Mouse (Mus musculus): Measurements from ENCODE around the gene Gtf2i.
A peak's percentile ranks its signal among the peaks of the same experiment; 100 is the strongest.

The Gtf2i gene

DNA sequence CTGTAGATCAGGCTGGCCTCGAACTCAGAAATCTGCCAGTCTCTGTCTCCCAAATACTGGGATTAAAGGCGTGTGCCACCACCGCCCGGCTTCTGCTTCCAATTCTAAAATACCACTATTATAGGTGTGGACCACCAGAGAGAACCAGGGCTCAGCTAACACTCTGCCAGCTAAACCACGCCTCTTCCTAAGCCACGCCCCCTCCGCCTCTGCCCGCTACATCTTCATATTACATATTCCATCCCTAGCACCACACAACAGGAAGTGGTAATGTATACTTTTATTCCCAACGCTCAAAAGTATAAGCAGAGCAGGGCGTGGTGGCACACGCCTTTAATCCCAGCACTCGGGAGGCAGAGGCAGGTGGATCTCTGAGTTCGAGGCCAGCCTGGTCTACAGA lies 8.8 kb upstream of the Gtf2i start:
- DNase-seq (ENCODE audit: low read depth, low spot score), result no peak

DNA sequence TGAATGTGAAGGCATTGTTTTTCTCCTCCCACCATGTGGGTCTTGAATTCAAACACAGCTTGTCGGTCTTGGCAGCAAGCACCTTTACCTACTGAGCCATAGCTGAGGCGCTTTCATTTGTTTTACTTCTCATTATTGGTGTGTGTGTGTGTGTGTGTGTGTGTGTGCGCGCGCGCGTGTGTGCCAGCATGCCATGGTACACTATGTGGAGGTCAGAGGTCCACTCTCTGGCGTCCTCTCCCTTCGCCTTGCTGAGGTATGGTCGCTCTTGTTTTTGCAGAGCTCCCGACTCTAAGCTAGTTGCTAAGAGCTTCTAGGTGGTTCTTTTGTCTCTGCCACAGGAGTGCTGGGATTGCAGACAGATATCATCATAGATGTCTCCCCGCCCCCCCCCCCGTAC lies 7.8 kb upstream of the Gtf2i start:
- no peak for DNase-seq (ENCODE audit: low read depth, low spot score)

DNA sequence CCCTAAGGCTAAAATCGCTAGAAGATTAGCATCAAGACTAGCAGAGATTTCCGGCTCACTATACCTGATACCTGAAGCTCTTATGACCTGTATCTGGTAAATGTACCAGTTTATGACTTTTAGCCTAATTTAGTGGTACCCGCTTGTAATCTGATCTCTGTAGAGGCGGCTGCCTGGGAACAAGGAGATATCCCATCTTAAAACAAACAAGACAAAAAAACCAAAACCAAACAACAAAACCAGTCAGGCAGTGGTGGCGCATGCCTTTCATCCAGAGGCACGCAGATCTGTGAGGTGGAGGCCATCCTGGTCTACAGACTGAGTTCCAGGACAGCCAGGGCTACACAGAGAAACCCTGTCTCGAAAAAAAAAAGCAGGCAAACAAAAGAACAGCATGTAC lies 7.1 kb upstream of the Gtf2i start:
- no peak for DNase-seq (ENCODE audit: low read depth, low spot score)

DNA sequence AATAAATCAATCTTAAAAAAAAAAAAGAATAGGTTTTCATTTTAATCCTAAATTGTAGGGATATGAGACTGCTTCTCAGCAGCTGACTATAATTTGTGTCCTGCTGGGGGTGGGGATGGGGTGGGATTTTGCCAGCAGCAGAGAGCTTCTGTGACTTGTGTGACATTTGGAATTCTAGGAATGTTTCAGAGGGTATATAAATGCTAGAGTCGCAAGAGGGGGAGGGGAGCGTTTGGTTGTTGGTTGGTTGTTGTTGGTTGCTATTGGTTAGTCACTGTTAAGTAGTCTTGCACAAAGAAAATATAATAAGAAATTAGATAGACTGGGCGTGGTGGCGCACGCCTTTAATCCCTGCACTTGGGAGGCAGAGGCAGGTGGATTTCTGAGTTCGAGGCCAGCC lies 4.3 kb upstream of the Gtf2i start:
- DNase-seq (ENCODE audit: low read depth, low spot score), result no peak

DNA sequence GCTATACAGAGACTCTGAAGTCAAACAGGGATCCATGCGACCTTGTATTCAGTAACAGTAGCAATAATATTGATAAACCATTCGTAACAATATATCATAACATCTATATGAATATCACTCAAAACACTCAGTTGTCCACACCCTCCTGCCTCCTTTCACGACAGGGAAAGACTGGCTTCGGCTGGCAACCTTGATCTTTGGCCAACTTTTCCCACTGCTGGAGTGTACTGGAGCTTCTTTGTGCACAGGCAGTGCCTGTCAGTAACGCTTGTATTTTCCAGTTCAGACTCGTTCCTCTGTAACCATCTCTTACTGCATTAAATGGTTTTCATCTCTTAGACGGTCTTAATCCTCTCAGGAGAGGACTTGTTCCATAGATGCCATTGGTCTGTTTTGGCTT lies 2.2 kb upstream of the Gtf2i start:
- no peak for DNase-seq (ENCODE audit: low read depth, low spot score)

DNA sequence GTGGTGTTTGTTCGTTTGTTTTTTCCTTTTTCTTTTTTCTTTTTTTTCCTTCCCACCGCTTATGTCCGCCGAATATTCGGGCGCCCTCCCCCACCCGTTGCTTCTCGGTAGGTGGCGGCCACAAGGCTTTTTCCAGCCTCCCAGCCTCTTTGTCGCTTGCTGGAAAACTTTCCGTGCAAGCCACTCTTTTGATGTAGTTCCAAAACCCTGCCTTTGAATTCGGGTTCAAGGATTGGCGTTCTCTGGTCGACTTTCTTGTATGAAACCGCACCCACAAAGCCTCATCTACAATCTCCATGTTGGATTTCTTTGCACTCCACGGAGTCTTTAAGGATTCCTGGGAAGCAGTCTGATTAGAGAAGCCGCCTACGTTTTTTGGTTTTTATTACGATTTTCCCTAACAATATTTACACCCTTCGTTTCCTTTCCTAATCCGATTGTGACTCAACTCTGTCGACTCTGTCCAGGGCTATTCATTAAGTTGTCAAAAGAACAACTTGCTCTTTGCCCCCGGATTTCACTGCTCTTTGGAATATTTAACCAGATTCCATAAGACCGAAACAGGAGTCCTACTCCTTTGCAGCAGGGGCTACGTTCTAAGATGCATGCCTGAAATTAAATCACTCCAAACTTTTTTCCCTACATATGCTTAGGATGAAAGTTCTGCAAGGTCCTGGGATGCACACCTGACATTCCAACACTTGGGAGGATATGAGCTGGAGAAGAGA lies 1.2 kb upstream of the Gtf2i start:
- DNase-seq (ENCODE audit: low read depth, low spot score), result no peak

DNA sequence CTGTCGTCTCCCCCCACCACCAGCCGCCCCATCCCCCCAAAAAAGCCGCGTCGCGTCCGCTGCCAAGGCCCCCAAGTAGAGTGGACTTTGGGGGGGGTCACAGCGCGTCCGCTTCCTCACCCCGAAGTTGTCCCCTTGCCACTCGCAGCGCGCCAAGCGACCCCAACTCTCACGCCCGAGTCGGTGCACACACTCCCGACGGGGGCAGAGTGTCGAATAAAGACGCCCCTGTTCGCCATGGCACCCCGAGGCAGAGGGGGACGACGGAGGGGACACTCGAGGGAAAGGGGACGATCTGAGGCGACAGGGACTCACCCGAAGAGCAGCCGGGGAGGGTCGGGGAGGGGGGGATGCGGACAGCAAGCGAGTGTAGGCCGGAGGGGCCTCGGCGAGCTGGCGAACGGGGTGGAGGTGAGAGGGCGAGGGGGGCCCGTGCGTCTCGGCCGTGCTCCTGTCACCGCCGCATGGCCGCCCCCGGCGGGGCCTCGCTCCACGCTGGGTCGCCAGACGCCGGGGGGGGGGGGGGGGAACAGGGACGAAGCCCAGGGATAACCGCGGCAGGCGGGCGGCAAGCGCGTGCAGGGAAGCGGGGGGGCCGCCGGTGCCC lies 389 bp downstream of the Gtf2i start:
- no peak for DNase-seq (ENCODE audit: low read depth, low spot score)

DNA sequence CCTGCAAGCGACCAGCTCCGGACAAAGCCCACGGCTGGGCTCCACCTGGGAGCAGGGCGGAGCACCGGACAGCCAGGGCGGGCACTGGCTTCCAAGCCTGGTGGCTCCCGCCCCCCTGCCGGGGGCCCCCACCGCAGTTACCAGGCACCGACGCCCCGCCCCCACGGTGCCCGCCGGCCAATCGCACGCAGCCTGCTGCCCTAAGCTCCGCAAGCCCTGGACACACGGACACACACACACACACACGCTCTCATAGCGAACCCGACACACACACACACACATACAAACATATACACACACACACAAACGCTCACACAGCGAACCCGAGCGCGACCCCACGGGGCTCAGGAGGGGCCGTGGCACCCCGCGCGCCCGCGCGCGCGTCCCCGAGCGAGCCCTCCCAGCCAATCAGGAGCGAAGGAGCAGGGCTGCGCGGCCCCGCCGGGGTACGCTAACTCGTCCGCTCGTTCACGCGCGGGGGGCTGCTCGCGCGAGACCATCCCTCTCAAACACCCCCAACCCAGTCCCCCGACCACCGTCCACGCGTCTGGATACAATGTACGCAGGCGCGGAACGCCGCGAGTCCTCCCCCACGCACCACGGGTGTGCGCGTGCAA lies 1.0 kb downstream of the Gtf2i start:
- peak; percentile 95 for DNase-seq (ENCODE audit: low read depth, low spot score)

DNA sequence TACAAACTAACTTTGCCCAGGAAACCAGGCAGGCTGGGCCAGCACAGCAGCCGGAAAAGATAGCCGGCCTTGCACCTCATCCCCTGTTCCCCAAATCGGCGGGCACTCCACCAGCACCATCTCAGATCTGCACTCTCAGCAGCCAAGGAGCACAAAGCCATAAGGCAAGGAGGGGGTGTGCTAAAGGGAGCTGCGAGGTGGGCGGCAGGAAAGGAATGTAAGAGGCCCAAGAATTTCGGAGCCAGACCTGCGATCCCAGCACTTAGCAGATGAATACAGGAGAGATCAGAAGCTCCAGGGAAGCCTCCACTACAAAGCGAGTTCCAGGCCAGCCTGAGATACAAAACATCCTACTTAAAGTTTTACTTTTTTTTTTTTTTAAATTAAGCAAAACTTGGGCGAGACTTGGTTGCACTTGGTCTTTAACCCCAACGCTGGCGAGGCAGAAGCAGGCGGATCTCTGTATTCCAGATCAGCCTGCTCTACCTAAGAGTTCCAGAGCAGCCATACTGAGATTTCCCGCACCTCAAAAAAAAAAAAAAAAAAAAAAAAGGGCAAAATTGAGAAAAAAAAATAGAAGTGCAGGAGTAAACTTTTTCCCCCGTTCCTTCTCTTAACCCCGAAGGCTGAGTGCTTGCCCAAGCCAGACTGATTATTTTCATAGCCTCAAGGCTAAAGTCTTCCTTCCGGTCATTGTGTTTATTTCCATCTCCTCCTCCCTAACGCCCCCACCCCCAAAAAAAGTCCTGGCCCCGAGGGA lies 1.7 kb downstream of the Gtf2i start:
- no peak for DNase-seq (ENCODE audit: low read depth, low spot score)

DNA sequence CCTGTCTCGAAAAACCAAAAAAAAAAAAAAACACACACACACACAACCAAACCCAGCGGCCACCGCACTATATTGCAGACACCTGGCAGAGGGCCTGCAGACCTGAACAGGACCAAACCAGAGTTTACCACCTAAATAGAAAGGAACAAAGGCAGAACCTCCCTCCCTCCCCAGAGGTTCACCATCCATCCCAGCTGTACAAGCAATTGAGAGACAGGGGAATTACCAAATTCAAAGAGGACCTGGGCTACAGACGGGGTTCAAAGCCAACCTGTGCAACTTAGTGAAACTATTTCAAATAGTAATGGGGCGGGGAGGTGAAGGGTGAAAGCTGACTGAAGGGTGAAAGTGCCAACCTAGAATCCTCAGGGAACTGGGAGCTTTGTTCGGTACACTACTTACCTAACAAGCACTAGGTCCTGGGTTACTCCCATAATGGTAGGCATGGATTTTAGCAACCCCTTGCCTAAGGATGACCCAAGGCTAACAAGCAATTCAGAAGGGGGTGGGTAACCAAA lies 2.6 kb downstream of the Gtf2i start:
- no peak for DNase-seq (ENCODE audit: low read depth, low spot score)

DNA sequence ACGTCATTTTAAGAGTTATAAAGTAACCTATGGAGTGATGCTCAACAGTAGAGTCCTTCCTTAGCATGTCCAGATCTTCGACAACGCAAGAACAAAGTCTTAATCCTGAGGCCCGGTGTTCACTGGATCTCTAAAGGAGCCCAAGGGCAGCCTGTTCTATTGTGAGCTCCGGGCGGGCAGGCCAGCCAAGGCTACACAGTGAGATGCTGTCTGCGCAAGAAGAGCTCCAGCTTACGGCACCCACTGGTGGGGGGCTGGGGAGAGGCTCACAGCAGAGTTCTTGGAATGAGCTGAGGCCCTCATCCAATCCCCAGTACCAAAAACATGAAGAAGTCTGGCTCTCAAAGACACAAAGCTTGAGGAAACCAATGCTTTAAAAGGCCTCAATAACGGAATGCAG lies 4.4 kb downstream of the Gtf2i start:
- DNase-seq (ENCODE audit: low read depth, low spot score), result no peak

DNA sequence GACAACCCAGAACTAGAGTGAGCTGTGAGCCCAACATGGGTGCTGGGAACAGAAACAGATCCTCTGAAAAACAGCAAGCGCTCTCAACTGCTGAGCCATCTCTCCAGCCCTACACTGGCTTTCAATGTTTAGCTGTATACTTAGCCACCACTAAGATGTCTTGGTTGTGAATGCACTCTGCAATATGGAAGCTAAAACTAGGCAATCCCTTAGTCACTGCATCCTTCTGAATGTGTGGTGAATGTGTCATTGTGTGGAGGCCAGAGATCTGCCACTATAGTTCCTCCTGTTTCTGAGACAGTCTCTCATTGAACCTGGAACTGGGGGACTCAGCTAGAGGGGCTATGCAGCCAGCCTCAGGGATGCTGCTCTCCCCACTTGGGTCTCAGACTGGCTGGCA lies 5.2 kb downstream of the Gtf2i start:
- DNase-seq (ENCODE audit: low read depth, low spot score), result no peak

DNA sequence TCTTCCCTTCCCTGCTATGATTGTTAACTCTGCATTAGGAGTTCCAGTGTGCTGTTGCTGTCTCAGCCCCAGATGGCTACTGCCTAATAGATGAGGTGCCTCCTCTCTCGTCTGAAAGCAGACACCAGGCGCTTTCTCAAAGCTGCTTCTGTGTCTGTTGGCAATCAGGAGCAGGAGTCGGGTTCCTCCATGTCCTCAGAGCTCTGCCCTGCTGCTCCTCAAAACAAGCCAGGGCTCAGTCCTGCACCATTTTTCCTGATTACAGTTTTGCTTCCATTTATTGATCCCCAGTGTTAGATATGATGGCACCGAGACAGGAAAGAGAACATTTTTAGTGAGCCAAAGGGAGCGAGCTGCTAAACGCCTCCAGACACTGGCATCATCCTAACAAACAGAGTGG lies 9.9 kb downstream of the Gtf2i start:
- no peak for DNase-seq (ENCODE audit: low read depth, low spot score)

DNA sequence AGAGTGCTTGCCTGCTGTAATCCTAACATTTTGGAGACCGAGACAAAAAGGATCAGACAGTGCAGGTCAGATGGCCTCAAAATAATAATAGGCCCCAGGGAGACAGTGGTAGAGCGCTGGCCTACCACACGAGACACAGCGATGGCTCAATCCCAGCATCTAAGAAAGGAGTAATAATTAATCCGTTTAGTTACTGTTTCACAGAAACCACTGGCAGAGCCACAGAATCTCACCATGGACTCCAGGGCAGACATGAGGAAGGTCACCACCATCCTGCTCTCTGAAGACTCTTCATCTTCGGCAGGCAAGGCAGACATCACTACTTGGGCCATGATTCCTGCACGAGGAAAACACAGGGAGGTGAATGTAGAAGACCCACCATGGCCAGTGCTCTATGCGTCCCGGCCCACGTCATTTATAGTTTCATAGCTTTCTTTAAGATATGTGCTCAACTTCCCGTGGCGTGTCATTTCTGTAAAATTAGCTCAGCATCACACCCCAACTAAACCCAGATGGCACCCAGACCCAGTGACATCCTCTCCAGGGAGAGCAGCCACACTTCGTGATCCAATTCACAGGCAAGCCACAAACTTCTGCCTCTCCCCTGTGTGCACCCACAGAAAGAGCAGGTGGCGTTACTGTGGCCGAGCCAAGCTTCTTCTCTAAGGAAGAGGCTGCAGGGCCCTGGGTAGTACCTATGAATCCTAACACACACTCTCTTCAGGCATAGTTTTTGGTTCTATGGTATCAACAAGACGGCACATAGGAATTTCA lies 19.1 kb downstream of the Gtf2i start:
- DNase-seq (ENCODE audit: low read depth, low spot score), result no peak

DNA sequence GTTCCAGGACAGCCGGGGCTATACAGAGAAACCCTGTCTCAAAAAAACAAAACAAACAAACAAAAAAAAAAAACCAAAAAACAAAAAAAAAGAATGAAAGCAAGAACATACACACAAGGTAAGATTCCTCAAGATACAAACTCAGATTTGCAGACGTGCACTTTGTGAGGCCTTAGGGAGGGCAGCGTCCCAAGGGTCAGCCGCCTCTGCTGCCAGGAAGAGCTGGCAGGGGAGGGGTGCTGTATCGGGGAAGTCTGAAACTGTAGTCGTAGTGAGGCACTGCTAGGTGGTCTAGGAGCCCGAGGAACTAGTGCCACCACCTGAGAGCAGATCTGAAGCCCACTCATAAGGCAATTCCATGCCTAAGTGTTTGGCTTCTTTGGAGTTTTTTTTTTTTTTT lies 20.0 kb downstream of the Gtf2i start:
- no peak for DNase-seq (ENCODE audit: low read depth, low spot score)

DNA sequence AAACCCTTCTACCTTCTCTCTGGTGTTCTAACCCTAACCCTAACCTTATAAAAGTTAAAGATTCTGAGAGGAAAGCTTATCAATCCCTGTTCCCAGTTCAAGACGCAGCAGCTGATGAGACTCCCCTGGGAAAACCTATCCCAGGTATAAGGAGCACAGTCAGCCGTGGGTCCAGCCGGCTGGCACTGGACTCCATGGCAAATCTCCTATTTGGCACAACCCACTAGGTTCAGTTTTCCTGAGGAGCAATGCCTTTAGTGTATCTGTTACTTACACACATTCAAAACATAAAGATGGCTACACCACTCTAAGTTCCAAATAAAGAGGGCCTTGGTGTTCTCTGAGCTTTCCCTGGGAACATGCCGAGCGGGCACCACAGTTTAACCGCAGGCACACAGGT lies 23.5 kb downstream of the Gtf2i start:
- DNase-seq (ENCODE audit: low read depth, low spot score), result no peak

DNA sequence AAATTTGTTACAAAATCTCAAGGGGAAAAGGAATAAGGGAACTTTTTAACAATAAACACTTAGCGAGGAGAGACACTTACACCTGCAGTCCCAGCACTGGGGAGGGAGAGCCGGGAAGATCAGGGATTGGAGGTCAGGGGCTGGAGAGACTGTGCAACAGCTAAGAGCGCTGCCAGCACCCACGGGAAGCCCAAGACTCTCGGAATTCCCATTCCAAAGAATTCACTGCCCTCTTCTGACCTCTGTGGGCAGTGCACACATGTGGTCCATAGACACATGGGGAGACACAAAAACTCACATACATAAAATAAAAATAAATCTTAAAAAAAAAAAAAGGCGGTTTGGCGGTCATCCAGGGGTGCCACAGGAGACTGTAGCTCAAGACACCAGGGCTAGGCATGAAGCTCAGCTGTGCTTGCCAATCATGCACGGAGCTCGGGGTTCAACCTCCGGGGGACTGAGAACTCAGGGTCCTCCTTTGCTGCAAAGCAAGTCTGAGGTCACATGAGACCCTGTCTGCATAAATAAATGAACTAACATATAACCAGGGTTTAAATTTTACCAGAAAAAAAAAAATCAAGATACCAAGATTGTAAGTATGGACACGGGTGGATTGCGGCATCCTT lies 24.5 kb downstream of the Gtf2i start:
- no peak for DNase-seq (ENCODE audit: low read depth, low spot score)

DNA sequence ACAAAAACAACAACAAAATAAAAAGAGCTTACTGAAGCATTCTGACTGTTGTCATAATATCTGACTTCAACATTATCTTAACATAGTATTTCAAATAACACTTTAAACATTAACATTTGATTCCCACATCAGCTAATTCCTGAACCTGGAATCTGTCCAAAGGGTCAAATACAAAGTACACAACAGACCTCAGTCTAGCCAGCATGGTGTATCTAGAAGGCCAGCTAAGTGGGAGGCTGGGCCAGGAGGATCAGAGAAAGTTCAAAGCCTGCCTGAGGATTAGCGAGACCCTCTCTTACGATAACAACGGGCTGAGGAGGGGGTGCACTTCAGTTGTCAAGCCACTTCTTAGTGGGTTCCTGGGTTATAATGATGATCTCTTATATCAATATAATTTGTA lies 26.5 kb downstream of the Gtf2i start:
- no peak for DNase-seq (ENCODE audit: low read depth, low spot score)

DNA sequence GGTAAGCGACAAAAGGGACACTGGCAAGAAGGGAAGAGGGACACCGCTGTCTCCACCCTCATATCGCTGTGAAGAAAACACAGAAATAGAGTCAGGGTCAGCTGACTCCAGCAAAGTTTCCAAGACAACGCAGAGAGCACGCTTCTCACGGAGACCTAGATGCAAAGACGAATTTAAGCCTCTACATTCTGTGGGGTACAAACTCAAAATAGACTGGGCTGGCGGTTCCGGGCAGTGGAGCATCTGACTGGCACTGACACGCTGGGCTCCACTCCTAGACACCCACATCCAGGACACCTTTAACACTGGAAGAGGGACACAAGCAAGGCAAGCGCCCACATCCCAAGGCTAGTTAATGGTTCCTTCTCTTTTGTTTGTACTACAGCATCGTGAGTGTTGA lies 29.6 kb downstream of the Gtf2i start:
- DNase-seq (ENCODE audit: low read depth, low spot score), result no peak

DNA sequence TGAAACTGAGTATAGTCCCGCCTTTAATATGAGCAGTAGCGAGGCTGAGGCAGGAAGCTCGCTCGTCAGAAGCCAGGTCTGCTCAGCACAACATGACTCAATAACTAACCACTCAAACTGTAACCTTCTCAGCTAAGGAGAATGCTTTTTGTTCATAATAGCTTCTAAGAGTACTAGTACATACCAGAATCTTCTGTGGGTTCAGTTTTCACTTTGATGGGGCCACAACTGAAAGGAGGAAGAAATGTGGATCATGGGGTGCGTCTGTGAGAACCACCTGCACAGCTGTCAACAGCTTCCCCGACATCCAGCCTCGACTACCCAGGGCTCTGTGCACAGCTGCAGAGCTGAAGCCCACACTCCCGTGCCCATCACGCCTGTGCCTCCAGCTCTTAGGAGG lies 32.0 kb downstream of the Gtf2i start:
- no peak for DNase-seq (ENCODE audit: low read depth, low spot score)

DNA sequence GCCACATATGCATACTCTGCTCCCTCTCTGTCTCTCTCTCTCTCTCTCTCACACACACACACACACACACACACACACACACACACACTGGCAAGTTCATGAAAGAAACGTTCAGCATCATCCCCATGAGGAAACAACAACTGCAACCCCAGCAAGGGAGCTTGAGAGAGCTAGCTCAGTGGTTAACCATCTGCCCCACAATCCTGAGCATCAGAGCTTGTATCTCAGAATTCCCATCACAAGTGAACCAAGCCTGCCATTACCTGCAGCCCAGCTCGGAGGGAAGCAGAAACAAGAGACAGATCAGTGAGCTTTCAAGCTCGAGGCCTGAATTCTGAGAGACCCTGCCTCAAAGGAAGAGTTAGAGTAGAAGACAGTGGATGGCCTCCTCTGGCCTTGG lies 32.5 kb downstream of the Gtf2i start:
- no peak for DNase-seq (ENCODE audit: low read depth, low spot score)

Measured in retina, adult 2 months (tissue).